33 mouse cellular contexts compared by ENCODE assay signal in genomic region chr1:161500114-161500810, GRCm38 (mm10). TPM values are rescaled to one million over a fixed set of nuclear protein-coding genes. Genes with fewer than 3 reads are reported as not detected.
DNase-seq lines count a peak whose midpoint lies in the region; ATAC-seq and TF ChIP-seq lines count a peak whose summit lies in the region.
"Had no signal": no experiment of that assay in that cellular context is flagged by ENCODE, and none has a peak within 500 bp of the region (broad histone marks: within the 10 kb centered on the region; RNA-seq: fewer than 3 reads in every experiment).

No protein-coding gene starts in this region.

- H3ac ChIP-seq in myocyte (ENCODE audit: control insufficient read depth, insufficient read length), result no peak overlapping the region

- no peaks in the 10 kb centered on the region for H3K79me2 ChIP-seq in myocyte (ENCODE audit: control insufficient read depth, insufficient read depth)

- DNase-seq in thymus, adult 2 months, result no peak
- DNase-seq in thymus, postnatal 25 days, result no peak
- no peak for DNase-seq in right cerebral cortex, postnatal 36 days (ENCODE audit: low spot score in 2 of 2)
- DNase-seq in adrenal gland, postnatal 25 days, result no peak
- DNase-seq: adrenal gland, postnatal 36 days; cerebellum, adult 8-10 months; cerebellum, postnatal 36 days; embryo, embryonic 11 days; heart, postnatal 10 days; kidney, adult 9 months; kidney, postnatal 25 days; lung, adult 2 months; lung, postnatal 14 days; thymus, postnatal 36 days had no signal

- H3K4me3 ChIP-seq in thymus, adult 2 months (ENCODE audit: control insufficient read depth, insufficient read depth, low read length), result no peak overlapping the region
- H3K4me3 ChIP-seq in bone marrow macrophage, adult 2 months (ENCODE audit: insufficient read depth, low read length), result no peak overlapping the region
- H3K4me3 ChIP-seq in myocyte, result no peak overlapping the region
- H3K4me3 ChIP-seq in hindbrain, embryonic 12.5 days, result no peak overlapping the region
- H3K4me3 ChIP-seq: embryonic facial prominence, embryonic 13.5 days; forebrain, embryonic 13.5 days; heart, embryonic 12.5 days; hindbrain, embryonic 10.5 days; layer of hippocampus, adult 2 months; limb, embryonic 12.5 days; liver, embryonic 12.5 days; midbrain, embryonic 15.5 days had no signal

- H3K9ac ChIP-seq in hindbrain, embryonic 12.5 days, result no peak overlapping the region
- H3K9ac ChIP-seq: embryonic facial prominence, embryonic 13.5 days; forebrain, embryonic 13.5 days; heart, embryonic 12.5 days; limb, embryonic 12.5 days; liver, embryonic 12.5 days; midbrain, embryonic 15.5 days had no signal

- no peak for TF ChIP-seq POLR2A in thymus, adult 2 months (IDR thresholded peaks at IDR 0.05; ENCODE audit: control insufficient read depth, extremely low read depth, insufficient read depth, low read length, poor library complexity)
- no peak for TF ChIP-seq POLR2A in bone marrow macrophage, adult 2 months (IDR thresholded peaks at IDR 0.05; ENCODE audit: borderline replicate concordance, low read depth, low read length)
- TF ChIP-seq POLR2A in myocyte (IDR thresholded peaks at IDR 0.05; ENCODE audit: insufficient read length, low read depth), result no peak

- no peak for ATAC-seq in hindbrain, embryonic 12.5 days (ENCODE audit: low FRiP score)
- ATAC-seq: forebrain, embryonic 13.5 days; hindbrain, postnatal 0 days; intestine, embryonic 16.5 days; liver, embryonic 12.5 days; midbrain, embryonic 15.5 days had no signal

- WGBS in thymus, adult 2 months, result 91% methylated on average over 6 of the region's 6 CpGs
- 85% methylated on average over 6 of the region's 6 CpGs for WGBS in hindbrain, embryonic 12.5 days

- H3K4me2 ChIP-seq in myocyte (ENCODE audit: low read depth), result peak overlapping the region; percentile 30
- H3K4me2 ChIP-seq in hindbrain, embryonic 12.5 days (replicated peaks), result no peak overlapping the region
- H3K4me2 ChIP-seq: embryonic facial prominence, embryonic 13.5 days; forebrain, embryonic 13.5 days; heart, embryonic 12.5 days; limb, embryonic 12.5 days; liver, embryonic 12.5 days; midbrain, embryonic 15.5 days had no signal

- H3K36me3 ChIP-seq in thymus, adult 2 months (ENCODE audit: control insufficient read depth, insufficient read depth, low read length), result no peaks in the 10 kb centered on the region
- no peaks in the 10 kb centered on the region for H3K36me3 ChIP-seq in myocyte (ENCODE audit: control insufficient read depth, insufficient read depth)
- no peaks in the 10 kb centered on the region for H3K36me3 ChIP-seq in hindbrain, embryonic 12.5 days
- H3K36me3 ChIP-seq: embryonic facial prominence, embryonic 13.5 days; heart, embryonic 12.5 days; hindbrain, embryonic 10.5 days; limb, embryonic 12.5 days; liver, embryonic 12.5 days; midbrain, embryonic 15.5 days had no signal

- no peaks in the 10 kb centered on the region for H3K9me3 ChIP-seq in hindbrain, embryonic 12.5 days (replicated peaks)
- H3K9me3 ChIP-seq: embryonic facial prominence, embryonic 13.5 days; forebrain, embryonic 13.5 days; heart, embryonic 12.5 days; hindbrain, embryonic 10.5 days; limb, embryonic 12.5 days; liver, embryonic 12.5 days; midbrain, embryonic 15.5 days had no signal

- H3K27ac ChIP-seq in thymus, adult 2 months (ENCODE audit: control insufficient read depth, insufficient read depth, low read length), result peak overlapping the region; percentile 34; the same call in 1 of the 2 replicates
- peak overlapping the region; percentile 98 for H3K27ac ChIP-seq in bone marrow macrophage, adult 2 months (ENCODE audit: insufficient read depth, low read depth, low read length)
- no peak overlapping the region for H3K27ac ChIP-seq in hindbrain, embryonic 12.5 days
- H3K27ac ChIP-seq: embryonic facial prominence, embryonic 13.5 days; forebrain, embryonic 13.5 days; hindbrain, embryonic 10.5 days; hindbrain, postnatal 0 days; layer of hippocampus, adult 2 months; limb, embryonic 12.5 days; liver, embryonic 12.5 days; midbrain, embryonic 15.5 days had no signal

- TF ChIP-seq CTCF in thymus, adult 2 months (IDR thresholded peaks at IDR 0.05; ENCODE audit: borderline replicate concordance, control insufficient read depth, extremely low read depth, insufficient read depth, low read length, poor library complexity), result no peak
- TF ChIP-seq CTCF in bone marrow macrophage, adult 2 months (IDR thresholded peaks at IDR 0.05; ENCODE audit: low read depth, low read length), result no peak

- H3K27me3 ChIP-seq in thymus, adult 2 months (ENCODE audit: control insufficient read depth, insufficient read depth, low read length), result no peaks in the 10 kb centered on the region
- no peaks in the 10 kb centered on the region for H3K27me3 ChIP-seq in myocyte (ENCODE audit: control insufficient read depth, insufficient read depth, insufficient read length)
- no peaks in the 10 kb centered on the region for H3K27me3 ChIP-seq in hindbrain, embryonic 12.5 days
- H3K27me3 ChIP-seq: embryonic facial prominence, embryonic 13.5 days; forebrain, embryonic 13.5 days; heart, embryonic 12.5 days; limb, embryonic 12.5 days; liver, embryonic 12.5 days; midbrain, embryonic 15.5 days had no signal

- no peaks in the 10 kb centered on the region for H3K4me1 ChIP-seq in thymus, adult 2 months (replicated peaks; ENCODE audit: control insufficient read depth, insufficient read depth, low read length)
- H3K4me1 ChIP-seq in bone marrow macrophage, adult 2 months (ENCODE audit: control insufficient read depth, insufficient read depth, low read length), result peaks cover 29% of the 10 kb centered on the region
- H3K4me1 ChIP-seq in hindbrain, embryonic 12.5 days, result no peaks in the 10 kb centered on the region
- H3K4me1 ChIP-seq: embryonic facial prominence, embryonic 13.5 days; forebrain, embryonic 13.5 days; hindbrain, embryonic 10.5 days; limb, embryonic 12.5 days; liver, embryonic 12.5 days; midbrain, embryonic 15.5 days had no signal

TF ChIP-seq in myocyte, 11 proteins besides CTCF, POLR2A, EP300 and RAD21:
- peak in 1 of 3 experiments; percentile 20 for TF ChIP-seq MYOD1 (IDR thresholded peaks at IDR 0.05; ENCODE audit: control insufficient read depth in 1 of 3, insufficient read length in 2 of 3, low read depth in 2 of 3)
- TF ChIP-seq USF1 (IDR thresholded peaks at IDR 0.05; ENCODE audit: low read depth), result no peak
TF ChIP-seq in myocyte: peak in this region for 1.

RNA-seq across cellular contexts. Expression of gene Tnfsf18, which starts 5.8 kb away (rescaled TPM):
- polyA plus RNA-seq in thymus, adult 2 months (2012; rRNA removed), result 0.09 TPM in 2 replicates
- not detected in 2 replicates for polyA plus RNA-seq in bone marrow macrophage, adult 2 months (2012; ENCODE audit: insufficient read depth, insufficient read length, missing spikeins)
- 0.02 TPM for polyA plus RNA-seq in myocyte (2012; fragmentation: generic; extraction: Trizol)
- polyA plus RNA-seq in hindbrain, embryonic 12.5 days (2016; fragmentation: Nextera tagmentation; extraction: Ambion mirVana), result not detected in 2 replicates
- not detected in 2 replicates for total RNA-seq in adrenal gland, postnatal 25 days (2021)
- total RNA-seq: gastrocnemius, adult 18-20 months; gastrocnemius, postnatal 4 days; heart, postnatal 10 days; layer of hippocampus, adult 2 months; layer of hippocampus, postnatal 25 days; left cerebral cortex, postnatal 10 days; megakaryocyte-erythroid progenitor cell, adult 5-6 weeks had no signal
- polyA plus RNA-seq: embryonic facial prominence, embryonic 13.5 days; hindbrain, embryonic 10.5 days; hindbrain, postnatal 0 days; intestine, embryonic 16.5 days; limb, embryonic 12.5 days; liver, embryonic 12.5 days; lung, adult 2 months; midbrain, embryonic 15.5 days; neural tube, embryonic 14.5 days had no signal
